Mouse (Mus musculus) limb, embryonic 11.5 days (tissue): Measurements from ENCODE around the gene Smim15. TPM values are rescaled to one million over a fixed set of nuclear protein-coding genes. Genes with fewer than 3 reads are reported as not detected.
A peak's percentile ranks its signal among the peaks of the same experiment; 100 is the strongest.

Experiments
- ATAC-seq: fragments of 200-750 bp; cut with Nextera tagmentation; 2 replicates; pipeline ENCODE4 v1.8.0; 2017; ENCODE audit warnings: low read depth; ENCODE audit not compliant: insufficient number of reproducible peaks, low FRiP score, low TSS enrichment
- DNase-seq: peaks from one replicate; pipeline ENCODE4 v3.0.0-alpha.2; 2015; ENCODE audit warnings: low spot score
- H3K27ac ChIP-seq: fragments of 300-500 bp; sonication (generic); replicated peaks from 2 replicates; pipeline ENCODE4 v1.5.1; 2014; ENCODE audit warnings: low read depth, mild to moderate bottlenecking, low read length
- H3K27me3 ChIP-seq: fragments of 300-500 bp; sonication (generic); 2 replicates; pipeline ENCODE4 v1.6.1; 2014; ENCODE audit warnings: mild to moderate bottlenecking, low read length, mixed read lengths; ENCODE audit not compliant: control insufficient read depth, insufficient read depth
- H3K36me3 ChIP-seq: fragments of 300-500 bp; sonication (generic); 2 replicates; pipeline ENCODE4 v1.6.1; 2014; ENCODE audit warnings: mild to moderate bottlenecking, low read length, moderate library complexity, mixed read lengths; ENCODE audit not compliant: control insufficient read depth, insufficient read depth
- H3K4me1 ChIP-seq: fragments of 300-500 bp; sonication (generic); 2 replicates; pipeline ENCODE4 v1.6.1; 2014; ENCODE audit warnings: low read length, mixed read lengths; ENCODE audit not compliant: control insufficient read depth, insufficient read depth
- H3K4me2 ChIP-seq: fragments of 300-500 bp; sonication (generic); 2 replicates; pipeline ENCODE4 v1.6.1; 2014; ENCODE audit warnings: low read depth, mild to moderate bottlenecking, moderate library complexity; ENCODE audit not compliant: severe bottlenecking
- H3K4me3 ChIP-seq: fragments of 300-500 bp; sonication (generic); 2 replicates; pipeline ENCODE4 v1.5.1; 2014; ENCODE audit warnings: low read depth, low read length
- H3K9ac ChIP-seq: fragments of 300-500 bp; sonication (generic); 2 replicates; pipeline ENCODE4 v1.6.1; 2014; ENCODE audit warnings: mild to moderate bottlenecking, low read length
- H3K9me3 ChIP-seq: fragments of 300-500 bp; sonication (generic); 2 replicates; pipeline ENCODE4 v1.6.1; 2016; ENCODE audit warnings: low read length; ENCODE audit not compliant: control insufficient read depth
- WGBS: fragments of 180-500 bp; shearing (Covaris S2); extraction: QIAGEN DNeasy Blood & Tissue Kit; methylation state at CpG from one replicate; pipeline ENCODE4 v1.1.7; 2014; 5-methylcytosine and 5-hydroxymethylcytosine counted together
- polyA plus RNA-seq: library from polyadenylated mRNA; unstranded; fragments of >200 nt; fragmentation: Nextera tagmentation; extraction: Ambion mirVana; gene quantifications from 2 replicates; pipeline ENCODE4 v1.2.1, GENCODE M21; 2014

Gene Smim15
- polyA plus RNA-seq, 1 experiment from 2014 or later = 61.9 TPM

- Histone ChIP-seq H3K4me1 (no peaks in the 10 kb centered on the region), H3K27ac (no peak overlapping the region), H3K9ac (no peak overlapping the region), H3K9me3 (no peaks in the 10 kb centered on the region), H3K4me2 (no peak overlapping the region), H3K4me3 (no peak overlapping the region), H3K27me3 (no peaks in the 10 kb centered on the region), H3K36me3 (no peaks in the 10 kb centered on the region)
- 85% methylated on average over 4 of the region's 4 CpGs for WGBS
- ATAC-seq (no peak), DNase-seq (no peak)
Measured at GRCm38 (mm10) chr13:108032789-108033188, 11.5 kb upstream of the Smim15 start.

- DNase-seq (peak; percentile 1), ATAC-seq (no peak)
Measured at GRCm38 (mm10) chr13:108039375-108039774, 4.9 kb upstream of the Smim15 start.

GRCm38 (mm10) chr13:108039902-108040301, 4.3 kb upstream of the Smim15 start:
- H3K4me1 ChIP-seq = peaks cover 8% of the 10 kb centered on the region; the same call in 1 of the 2 replicates
- 72% methylated on average over 9 of the region's 9 CpGs for WGBS
- H3K4me3 ChIP-seq = no peak overlapping the region
- no peaks in the 10 kb centered on the region for H3K9me3 ChIP-seq
- no peaks in the 10 kb centered on the region for H3K36me3 ChIP-seq
- no peak overlapping the region for H3K27ac ChIP-seq
- H3K9ac ChIP-seq = no peak overlapping the region
- DNase-seq (peak; percentile 17), ATAC-seq (no peak)
- H3K4me2 ChIP-seq = no peak overlapping the region
- no peaks in the 10 kb centered on the region for H3K27me3 ChIP-seq

More at GRCm38 (mm10) chr13:108039375-108039774, 4.9 kb upstream of the Smim15 start:
- Histone ChIP-seq H3K4me2 (no peak overlapping the region), H3K9ac (no peak overlapping the region), H3K27ac (no peak overlapping the region), H3K27me3 (no peaks in the 10 kb centered on the region), H3K4me3 (no peak overlapping the region), H3K4me1 (peaks cover 8% of the 10 kb centered on the region; the same call in 1 of the 2 replicates), H3K36me3 (no peaks in the 10 kb centered on the region), H3K9me3 (no peaks in the 10 kb centered on the region)
- 74% methylated on average over 6 of the region's 6 CpGs for WGBS

GRCm38 (mm10) chr13:108040451-108040850, 3.8 kb upstream of the Smim15 start:
- peaks cover 8% of the 10 kb centered on the region; the same call in 1 of the 2 replicates for H3K4me1 ChIP-seq
- no peak overlapping the region for H3K4me2 ChIP-seq

GRCm38 (mm10) chr13:108041358-108041757, 2.9 kb upstream of the Smim15 start:
- ATAC-seq = no peak
- Histone ChIP-seq H3K4me3 (no peak overlapping the region), H3K4me2 (no peak overlapping the region), H3K9me3 (no peaks in the 10 kb centered on the region), H3K9ac (no peak overlapping the region), H3K27ac (no peak overlapping the region), H3K4me1 (peaks cover 10% of the 10 kb centered on the region; the same call in 1 of the 2 replicates), H3K27me3 (no peaks in the 10 kb centered on the region), H3K36me3 (no peaks in the 10 kb centered on the region)
- DNase-seq = peak; percentile 72
- 13% methylated on average over 7 of the region's 7 CpGs for WGBS

More at GRCm38 (mm10) chr13:108040451-108040850, 3.8 kb upstream of the Smim15 start:
- no peak overlapping the region for H3K27ac ChIP-seq
- WGBS = 77% methylated on average over 3 of the region's 3 CpGs
- no peaks in the 10 kb centered on the region for H3K36me3 ChIP-seq
- ATAC-seq (no peak), DNase-seq (no peak)
- no peak overlapping the region for H3K9ac ChIP-seq
- H3K9me3 ChIP-seq = no peaks in the 10 kb centered on the region
- H3K4me3 ChIP-seq = no peak overlapping the region
- no peaks in the 10 kb centered on the region for H3K27me3 ChIP-seq

GRCm38 (mm10) chr13:108043431-108044221, 620 bp upstream of the Smim15 start:
- Histone ChIP-seq H3K36me3 (no peaks in the 10 kb centered on the region), H3K4me3 (peak overlapping the region; percentile 92), H3K4me2 (peak overlapping the region; percentile 64), H3K27ac (peak overlapping the region; percentile 68; the same call in 1 of the 2 replicates), H3K9ac (peak overlapping the region; percentile 97), H3K27me3 (no peaks in the 10 kb centered on the region), H3K4me1 (peaks cover 10% of the 10 kb centered on the region; the same call in 1 of the 2 replicates), H3K9me3 (no peaks in the 10 kb centered on the region)
- ATAC-seq (peak; percentile 48; the same call in 1 of the 2 replicates), DNase-seq (peak; percentile 43)
- WGBS = 6% methylated on average over 23 of the region's 23 CpGs

- no peak overlapping the region for H3K27ac ChIP-seq
- ATAC-seq (no peak), DNase-seq (peak; percentile 14)
- no peak overlapping the region for H3K9ac ChIP-seq
- H3K9me3 ChIP-seq = no peaks in the 10 kb centered on the region
- peaks cover 10% of the 10 kb centered on the region; the same call in 1 of the 2 replicates for H3K4me1 ChIP-seq
- no peaks in the 10 kb centered on the region for H3K27me3 ChIP-seq
- no peaks in the 10 kb centered on the region for H3K36me3 ChIP-seq
- peak overlapping the region; percentile 20; the same call in 1 of the 2 replicates for H3K4me2 ChIP-seq
- 88% methylated on average over 3 of the region's 3 CpGs for WGBS
- H3K4me3 ChIP-seq = no peak overlapping the region
Measured at GRCm38 (mm10) chr13:108045646-108046045, 1.4 kb downstream of the Smim15 start.

GRCm38 (mm10) chr13:108046071-108046470, 1.8 kb downstream of the Smim15 start:
- Histone ChIP-seq H3K36me3 (no peaks in the 10 kb centered on the region), H3K27me3 (no peaks in the 10 kb centered on the region), H3K4me1 (peaks cover 10% of the 10 kb centered on the region; the same call in 1 of the 2 replicates), H3K27ac (no peak overlapping the region), H3K9me3 (no peaks in the 10 kb centered on the region), H3K4me3 (no peak overlapping the region), H3K9ac (no peak overlapping the region), H3K4me2 (no peak overlapping the region)
- 92% methylated on average over 3 of the region's 3 CpGs for WGBS
- peak; percentile 7 for DNase-seq
- no peak for ATAC-seq
